Mouse (Mus musculus) midbrain, embryonic 15.5 days (tissue): Measurements from ENCODE around the gene Fcna. TPM values are rescaled to one million over a fixed set of nuclear protein-coding genes. Genes with fewer than 3 reads are reported as not detected.

Source experiments
- polyA plus RNA-seq: library from polyadenylated mRNA; unstranded; fragments of >200 nt; fragmentation: Nextera tagmentation; extraction: Ambion mirVana; gene quantifications from 2 replicates; pipeline ENCODE4 v1.2.1, GENCODE M21; 2015

Gene Fcna
- polyA plus RNA-seq, 1 experiment from 2014 or later = 3.5 TPM

Other genes with a start within 250 kb of the Fcna start
- 2.7 and 3.3 TPM in 2 replicates for gene Entpd2, start 232.2 kb downstream of the Fcna start, polyA plus RNA-seq
- 498 and 520 TPM in 2 replicates for gene Npdc1, start 228.7 kb downstream of the Fcna start, polyA plus RNA-seq
- gene Fut7, start 204.8 kb downstream of the Fcna start, polyA plus RNA-seq = 0.17 and 0.41 TPM in 2 replicates
- gene Abca2, start 199.3 kb downstream of the Fcna start, polyA plus RNA-seq = 16.4 and 17.6 TPM in 2 replicates
- gene Clic3, start 171.2 kb downstream of the Fcna start, polyA plus RNA-seq = 3.3 and 3.9 TPM in 2 replicates
- gene Paxx, start 166.9 kb downstream of the Fcna start, polyA plus RNA-seq = 119 and 128 TPM in 2 replicates
- gene Ptgds, start 158.0 kb downstream of the Fcna start, polyA plus RNA-seq = 822 and 843 TPM in 2 replicates
- gene Lcn12, start 134.1 kb downstream of the Fcna start, polyA plus RNA-seq = not detected in 2 replicates
- 147 and 151 TPM in 2 replicates for gene Fbxw5, start 127.3 kb downstream of the Fcna start, polyA plus RNA-seq
- gene C8g, start 126.3 kb downstream of the Fcna start, polyA plus RNA-seq = 6.4 and 7.4 TPM in 2 replicates
- 18.9 and 21.2 TPM in 2 replicates for gene Traf2, start 81.1 kb downstream of the Fcna start, polyA plus RNA-seq
- gene Edf1, start 70.2 kb downstream of the Fcna start, polyA plus RNA-seq = 352 and 378 TPM in 2 replicates
- gene Mamdc4, start 53.2 kb downstream of the Fcna start, polyA plus RNA-seq = 4.7 and 4.8 TPM in 2 replicates
- 155 and 162 TPM in 2 replicates for gene Phpt1, start 52.8 kb downstream of the Fcna start, polyA plus RNA-seq
- gene Ajm1, start 46.3 kb downstream of the Fcna start, polyA plus RNA-seq = 13.8 and 14.1 TPM in 2 replicates
- gene Rabl6, start 19.5 kb downstream of the Fcna start, polyA plus RNA-seq = 71.3 and 75.7 TPM in 2 replicates
- gene Ccdc183, start 10.4 kb downstream of the Fcna start, polyA plus RNA-seq = 0.18 and 0.28 TPM in 2 replicates
- 55.4 and 56.4 TPM in 2 replicates for gene Tmem141, start 6.0 kb downstream of the Fcna start, polyA plus RNA-seq
- gene Lcn8, start 25.1 kb upstream of the Fcna start, polyA plus RNA-seq = not detected in 2 replicates
- gene Lcn5, start 29.9 kb upstream of the Fcna start, polyA plus RNA-seq = not detected in 2 replicates
- gene Lcn6, start 48.8 kb upstream of the Fcna start, polyA plus RNA-seq = not detected in 2 replicates
- not detected in 2 replicates for gene Lcn10, start 54.7 kb upstream of the Fcna start, polyA plus RNA-seq
- gene Obp2a, start 72.0 kb upstream of the Fcna start, polyA plus RNA-seq = not detected in 2 replicates
- 139 and 143 TPM in 2 replicates for gene Bmyc, start 78.7 kb upstream of the Fcna start, polyA plus RNA-seq
- gene Obp2b, start 109.0 kb upstream of the Fcna start, polyA plus RNA-seq = not detected in 2 replicates
- gene Lcn3, start 137.5 kb upstream of the Fcna start, polyA plus RNA-seq = not detected in 2 replicates
- not detected in 2 replicates for gene Lcn11, start 149.0 kb upstream of the Fcna start, polyA plus RNA-seq
- not detected in 2 replicates for gene Gm13539, start 154.2 kb upstream of the Fcna start, polyA plus RNA-seq
- gene Glt6d1, start 187.8 kb upstream of the Fcna start, polyA plus RNA-seq = not detected in 2 replicates
- not detected in 2 replicates for gene Lcn9, start 195.1 kb upstream of the Fcna start, polyA plus RNA-seq
- not detected in 2 replicates for gene Sohlh1, start 219.2 kb upstream of the Fcna start, polyA plus RNA-seq
- gene Kcnt1, start 235.7 kb upstream of the Fcna start, polyA plus RNA-seq = 14.4 and 20.7 TPM in 2 replicates